Mouse (Mus musculus) 3134 (cell line): ENCODE results near the gene Gm45837.

Experiments
- DNase-seq: peaks from one replicate; pipeline ENCODE4 v3.0.0-alpha.2; 2011; ENCODE audit warnings: low spot score; ENCODE audit not compliant: insufficient read length; ENCODE audit errors: extremely low read depth

Gm45837 gene

GRCm38 (mm10) chr7:101462327-101463068 lies 51.8 kb downstream of the Gm45837 start:
- no peak for DNase-seq

- DNase-seq = no peak
These were observed 53.1 kb downstream of the Gm45837 start for GRCm38 (mm10) chr7:101463665-101464271.

GRCm38 (mm10) chr7:101464927-101465326 lies 54.2 kb downstream of the Gm45837 start:
- no peak for DNase-seq

DNA sequence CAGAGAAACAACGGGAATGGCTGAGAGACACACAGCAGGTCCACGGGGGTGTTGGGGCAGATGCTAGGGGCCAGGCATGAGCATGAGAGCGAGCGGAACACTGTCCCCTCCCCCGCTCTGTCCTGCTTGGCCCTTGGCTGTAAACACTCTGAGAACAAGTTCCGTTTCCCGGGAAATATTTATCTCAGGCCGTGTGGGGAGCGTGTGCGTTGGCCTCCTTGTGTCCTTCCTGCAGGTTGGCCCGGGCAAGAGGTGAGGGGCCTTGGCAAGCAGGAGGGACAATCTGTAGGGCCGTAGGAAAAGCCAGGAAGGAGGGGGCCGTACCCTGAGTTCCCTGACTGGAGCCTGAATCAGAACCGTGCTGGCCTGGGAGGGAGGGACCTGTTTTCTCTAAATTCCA lies 54.7 kb downstream of the Gm45837 start:
- DNase-seq = no peak

DNA sequence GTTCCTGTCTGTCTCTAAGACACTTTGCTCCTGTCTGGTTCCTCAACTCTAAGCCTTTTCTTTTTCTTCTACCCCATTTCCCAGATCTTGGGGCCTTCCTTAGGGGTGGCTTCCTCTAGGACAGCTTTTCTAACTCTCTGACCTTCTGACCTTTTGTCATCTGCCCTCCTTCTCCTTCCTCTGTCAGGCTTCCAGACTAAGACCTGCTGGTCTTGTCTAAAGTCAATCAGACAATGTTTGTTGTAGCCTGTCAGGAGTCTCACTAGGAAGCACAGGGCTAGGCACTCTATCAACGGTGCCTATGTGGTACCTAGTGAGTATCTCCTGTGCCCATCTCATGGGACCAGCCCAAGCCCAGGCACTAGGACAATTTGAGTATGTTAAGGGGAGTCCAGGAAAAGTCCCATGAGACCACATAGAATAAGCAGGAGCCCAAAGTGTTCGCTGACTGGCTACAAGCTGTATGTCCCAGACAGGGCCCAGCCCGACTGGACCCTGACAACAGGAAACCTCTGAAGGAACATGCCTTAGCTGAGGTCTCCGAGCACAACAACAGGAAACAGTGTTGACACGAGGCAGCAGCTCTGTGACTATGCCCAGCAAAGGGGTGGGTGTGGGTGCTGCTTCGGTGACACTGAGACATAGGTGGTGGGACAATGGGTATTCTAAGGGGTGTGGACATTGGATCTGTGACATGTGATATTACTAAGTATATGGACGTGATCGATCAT lies 55.3 kb downstream of the Gm45837 start:
- no peak for DNase-seq

DNA sequence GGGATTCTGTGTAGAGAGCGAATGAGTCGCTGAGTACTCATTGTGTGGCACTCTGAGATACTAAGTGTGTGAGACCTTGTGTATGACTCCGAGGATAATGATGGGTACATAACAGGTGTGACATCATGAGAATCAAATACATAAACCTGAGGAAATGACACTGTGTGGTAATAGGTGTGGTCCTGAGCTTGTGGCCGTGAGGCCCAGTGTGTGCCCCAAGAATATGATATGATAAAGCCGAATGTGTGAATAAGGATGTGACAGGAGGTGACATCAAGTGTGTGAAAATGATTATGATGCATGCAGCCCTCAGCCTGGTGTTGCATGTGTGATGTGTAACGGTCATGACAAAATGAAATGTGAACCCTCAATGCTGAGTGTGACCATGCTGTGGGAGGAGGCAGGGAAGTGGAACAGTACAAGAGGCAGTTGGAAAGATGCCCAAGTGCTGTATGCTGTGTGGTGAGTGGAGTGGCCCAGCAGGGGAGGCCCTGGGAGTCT lies 55.9 kb downstream of the Gm45837 start:
- no peak for DNase-seq

- no peak for DNase-seq
These were observed 60.7 kb downstream of the Gm45837 start for GRCm38 (mm10) chr7:101471423-101471822.

GRCm38 (mm10) chr7:101471968-101472480 lies 61.3 kb downstream of the Gm45837 start:
- DNase-seq = no peak

DNA sequence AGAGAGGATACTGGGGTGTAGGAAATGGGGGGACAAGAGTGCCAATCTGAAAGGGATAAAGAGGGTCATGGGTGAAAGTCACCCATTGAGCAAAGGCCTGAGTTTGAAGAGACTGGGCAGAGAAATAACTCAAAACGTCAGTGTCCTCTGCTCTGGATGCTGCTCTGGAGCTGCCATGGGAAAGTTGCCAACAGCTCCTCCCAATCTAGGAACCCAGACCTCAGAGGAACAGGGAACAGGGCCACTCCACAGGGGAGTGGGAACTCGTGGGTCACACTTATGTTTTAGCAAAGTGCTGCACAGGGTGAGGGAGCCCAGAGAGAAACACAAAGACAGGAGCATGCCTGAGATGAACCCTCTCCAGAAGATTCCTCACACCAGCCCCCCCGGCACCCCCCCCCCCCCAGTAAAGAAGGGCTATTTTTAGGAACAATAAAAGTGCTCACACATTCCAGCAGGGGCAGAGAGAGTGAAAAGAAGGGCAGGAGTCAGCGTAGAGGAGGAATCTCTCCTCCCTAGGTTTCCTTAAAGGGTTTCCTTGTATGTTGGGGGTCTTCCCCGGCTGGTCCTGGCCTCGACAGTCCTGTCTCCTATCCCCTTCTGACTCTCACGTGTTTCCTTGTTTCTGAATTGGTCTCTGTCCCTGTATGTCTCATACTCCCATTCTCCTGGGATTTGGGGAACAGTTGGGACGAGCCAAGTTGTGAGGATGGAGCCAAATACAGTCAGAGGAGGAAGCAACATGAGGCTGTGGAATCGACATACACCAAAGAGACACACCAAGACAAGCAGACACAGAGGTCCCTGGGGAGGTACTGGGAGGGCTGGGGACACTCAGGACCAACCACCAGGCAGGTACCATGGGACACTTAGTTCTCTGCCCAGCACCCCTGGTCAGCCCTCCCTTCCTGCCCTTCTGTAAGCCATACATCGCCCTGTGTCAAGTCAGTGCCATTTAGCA lies 62.2 kb downstream of the Gm45837 start:
- DNase-seq = peak; percentile 71

DNA sequence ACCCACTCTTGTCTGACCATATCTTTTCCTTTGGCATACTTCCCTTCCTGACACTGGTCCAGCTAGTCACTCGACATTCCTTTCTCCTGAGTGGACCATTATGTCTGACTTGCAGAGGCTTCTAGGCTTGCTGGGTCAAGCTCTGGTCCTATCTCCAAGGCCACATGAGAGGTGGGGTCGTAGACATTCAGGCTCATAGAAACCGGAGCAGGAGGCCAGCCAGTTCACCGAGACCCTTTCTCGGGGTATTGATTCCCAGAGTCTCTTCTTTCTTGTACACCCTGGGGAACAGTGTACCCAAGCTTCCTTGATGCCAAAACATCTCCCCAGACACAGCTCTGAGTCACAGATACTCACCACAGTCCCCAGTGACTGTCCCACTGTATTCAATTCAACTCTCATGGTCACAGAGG lies 63.7 kb downstream of the Gm45837 start:
- DNase-seq = peak; percentile 82

GRCm38 (mm10) chr7:101476028-101476427 lies 65.3 kb downstream of the Gm45837 start:
- DNase-seq = no peak

DNA sequence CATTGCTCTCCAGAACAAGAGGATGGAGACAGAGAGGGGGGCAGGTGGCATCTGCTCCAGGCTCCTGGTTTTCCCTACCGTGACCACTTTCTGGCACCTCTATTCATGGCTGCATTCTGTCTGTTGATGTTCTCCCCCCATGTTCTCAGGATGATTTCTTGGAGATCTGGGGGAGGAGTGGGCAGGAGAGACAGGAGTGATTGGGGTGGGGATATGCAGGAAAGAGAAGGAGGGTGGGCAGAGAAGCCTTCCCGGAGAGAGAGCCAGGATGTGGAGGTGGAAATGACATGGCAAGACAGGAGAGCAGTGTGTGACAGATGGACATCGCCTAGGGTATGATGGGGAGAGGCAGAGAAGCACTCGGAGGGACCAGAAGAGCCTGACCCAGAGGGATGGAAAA lies 65.8 kb downstream of the Gm45837 start:
- no peak for DNase-seq

GRCm38 (mm10) chr7:101477200-101477599 lies 66.5 kb downstream of the Gm45837 start:
- DNase-seq = no peak

DNA sequence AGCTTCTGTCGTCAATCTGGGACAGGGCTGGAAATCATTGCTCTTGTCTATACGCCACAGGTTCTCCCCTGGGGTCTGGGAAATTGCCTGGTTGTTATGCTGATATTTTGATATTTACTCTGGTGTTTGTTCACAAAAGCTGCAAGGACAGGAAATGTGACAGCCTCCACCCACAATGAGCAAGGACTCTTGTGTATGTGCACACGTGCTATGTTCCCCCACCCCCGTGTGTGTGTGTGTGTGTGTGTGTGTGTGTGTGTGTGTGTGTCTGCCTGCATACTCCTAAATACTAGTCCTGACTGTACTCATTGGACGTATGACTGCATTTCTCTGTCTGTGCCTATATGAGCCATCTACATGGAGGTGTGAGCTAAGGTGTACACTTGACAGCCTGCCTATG lies 67.4 kb downstream of the Gm45837 start:
- DNase-seq = no peak

DNA sequence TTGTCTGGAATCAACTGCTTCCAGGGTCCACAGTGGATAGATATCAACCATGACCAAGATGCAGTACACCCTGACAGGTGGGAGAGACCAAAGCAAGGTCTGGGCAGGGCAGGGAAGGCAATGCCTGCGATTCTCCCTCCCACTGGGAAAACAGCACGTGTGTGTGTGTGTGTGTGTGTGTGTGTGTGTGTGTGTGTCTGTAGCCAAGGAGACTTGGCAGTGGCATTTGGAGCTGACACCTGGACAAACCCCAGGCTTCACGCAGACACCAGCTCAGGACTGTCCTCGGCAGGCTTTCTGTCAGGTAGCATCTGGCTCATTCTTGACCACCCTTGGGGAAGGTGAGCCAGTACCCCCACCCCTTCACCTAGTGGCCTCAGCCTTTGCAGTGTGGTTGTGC lies 69.2 kb downstream of the Gm45837 start:
- no peak for DNase-seq

- DNase-seq = no peak
These were observed 70.0 kb downstream of the Gm45837 start for GRCm38 (mm10) chr7:101480671-101481070.

GRCm38 (mm10) chr7:101481872-101482498 lies 71.3 kb downstream of the Gm45837 start:
- DNase-seq = no peak

DNA sequence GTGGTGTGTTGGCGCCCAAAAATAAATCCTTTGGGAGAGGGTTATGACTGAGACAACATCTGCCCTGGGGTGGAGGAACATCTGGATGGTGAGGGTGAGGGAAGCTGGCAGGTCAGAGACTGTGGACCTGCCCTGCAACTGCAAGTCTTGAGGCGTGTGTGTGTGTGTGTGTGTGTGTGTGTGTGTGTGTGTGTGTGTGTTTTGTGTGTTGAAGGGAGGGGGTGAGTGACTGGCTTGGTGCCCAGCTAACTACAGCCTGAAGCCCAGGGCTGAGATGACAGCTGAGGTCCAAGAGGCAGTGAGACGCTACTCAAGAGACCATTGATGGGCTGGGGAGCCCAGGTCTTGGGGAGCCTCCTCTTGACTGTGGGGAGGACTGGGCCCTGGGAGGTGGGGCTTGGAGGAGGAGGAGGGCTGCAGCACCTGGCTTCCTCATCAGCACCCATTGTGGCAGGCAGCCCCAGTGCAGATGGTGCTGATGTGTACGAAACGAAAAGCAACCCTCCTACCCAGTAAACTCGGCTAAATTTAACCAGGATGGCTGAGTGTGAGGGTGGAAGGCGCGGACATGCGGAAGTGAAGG lies 71.9 kb downstream of the Gm45837 start:
- no peak for DNase-seq

DNA sequence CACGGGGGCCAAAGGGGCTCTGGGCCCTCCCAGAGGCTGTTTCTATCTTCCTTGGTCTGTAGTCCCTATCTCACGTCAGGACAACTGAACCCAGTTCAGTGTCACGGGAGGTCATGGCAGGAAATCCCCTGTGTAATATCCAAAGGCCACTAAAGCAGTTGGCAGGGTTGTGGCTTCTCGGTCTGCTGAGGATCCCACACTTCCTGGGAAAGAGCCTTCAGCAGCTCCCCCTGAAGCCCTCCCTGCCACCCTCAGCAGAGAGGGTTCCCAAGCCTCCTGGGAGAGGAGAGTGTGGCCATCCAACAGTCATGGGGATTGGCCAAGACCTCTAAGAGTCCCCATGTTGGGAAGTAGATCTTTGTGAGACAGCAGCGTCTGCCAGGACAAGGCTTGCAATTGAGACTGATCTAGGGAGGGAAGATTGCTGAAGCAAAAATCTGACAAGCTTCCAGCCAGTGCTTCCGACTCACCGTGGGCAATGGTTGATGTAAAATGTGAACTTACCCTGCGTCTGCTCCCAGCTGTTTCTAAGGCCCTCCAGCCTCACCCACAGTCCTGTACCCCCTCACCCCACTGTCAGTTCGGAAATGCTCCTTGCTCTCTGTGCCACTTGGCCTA lies 72.9 kb downstream of the Gm45837 start:
- DNase-seq = no peak
